In genomic region chr10:125185387-125185786, GRCm38 (mm10) we compare ENCODE assay signal across 22 mouse cellular contexts.
DNase-seq lines count a peak whose midpoint lies in the region; TF ChIP-seq lines count a peak whose summit lies in the region.
"Had no signal": no experiment of that assay in that cellular context is flagged by ENCODE, and none has a peak within 500 bp of the region (broad histone marks: within the 10 kb centered on the region; RNA-seq: fewer than 3 reads in every experiment).

No protein-coding gene starts in this region.

- in situ Hi-C loops in ES-E14 (cut with MboI; ENCODE audit: low sequenced_read_pairs in 2 of 2, unreplicated experiment in 2 of 2), result no loop called here

- H3K9me3 ChIP-seq in ES-Bruce4 (replicated peaks; ENCODE audit: control insufficient read depth, insufficient read depth, low read length, poor library complexity, severe bottlenecking) (no peaks in the 10 kb centered on the region), ES-E14 (ENCODE audit: control insufficient read depth, insufficient read depth, low read depth, low read length) (no peaks in the 10 kb centered on the region)
- H3K9me3 ChIP-seq: embryonic facial prominence, embryonic 13.5 days; embryonic facial prominence, embryonic 15.5 days; forebrain, embryonic 10.5 days; forebrain, embryonic 12.5 days had no signal

- intact Hi-C loops in heart, adult 2 months (cut with DNase I), result no loop called here

- WGBS in heart, adult 2 months, result 91% methylated on average over 4 of the region's 4 CpGs
- WGBS in thymus, adult 2 months, result 94% methylated on average over 4 of the region's 4 CpGs

- 0 out of 2 replicates have a peak, but pooled peaks have one; percentile 66 for TF ChIP-seq EP300 in ES-Bruce4 (IDR thresholded peaks at IDR 0.05; ENCODE audit: insufficient read depth, low read depth, low read length)
- TF ChIP-seq EP300 in heart, adult 2 months (IDR thresholded peaks at IDR 0.05; ENCODE audit: insufficient read depth, low read depth, low read length), result no peak

- H3K9ac ChIP-seq in ES-Bruce4 (ENCODE audit: low read depth, poor library complexity, severe bottlenecking) (no peak overlapping the region), ES-E14 (ENCODE audit: insufficient read depth, low read depth, low read length, poor library complexity, severe bottlenecking) (no peak overlapping the region; the same call in 1 of the 2 replicates)
- no peak overlapping the region for H3K9ac ChIP-seq in heart, adult 2 months (ENCODE audit: low read depth, low read length)
- H3K9ac ChIP-seq: embryonic facial prominence, embryonic 13.5 days; embryonic facial prominence, embryonic 15.5 days; forebrain, embryonic 12.5 days had no signal

- H3K27ac ChIP-seq in ES-Bruce4 (ENCODE audit: insufficient read depth, low read length) (peak overlapping the region; percentile 69), ES-E14 (ENCODE audit: insufficient read depth, low read depth, low read length, poor library complexity, severe bottlenecking) (peak overlapping the region; percentile 85; the same call in 1 of the 2 replicates)
- no peak overlapping the region for H3K27ac ChIP-seq in heart, adult 2 months
- no peak overlapping the region for H3K27ac ChIP-seq in thymus, adult 2 months (ENCODE audit: control insufficient read depth, insufficient read depth, low read length)
- H3K27ac ChIP-seq: embryonic facial prominence, embryonic 13.5 days; embryonic facial prominence, embryonic 15.5 days; forebrain, embryonic 10.5 days; forebrain, embryonic 12.5 days had no signal

- DNase-seq in ES-E14 (ENCODE audit: low read depth, low spot score), result peak; percentile 46
- DNase-seq in ZHBTc4 (ENCODE audit: low read depth, low spot score), result peak; percentile 65
- no peak for DNase-seq in heart, adult 2 months
- DNase-seq in thymus, adult 2 months, result no peak
- DNase-seq: adrenal gland, adult 2 months; adrenal gland, postnatal 10 days; adrenal gland, postnatal 25 days; B cell, adult 2 months; cerebellum, adult 11 months; cerebellum, adult 18-20 months; cerebellum, adult 8-10 months; cerebellum, adult 9-11 months; cerebellum, postnatal 14 days; cerebellum, postnatal 36 days; embryo, embryonic 11 days had no signal

- H3K36me3 ChIP-seq in ES-Bruce4 (ENCODE audit: control insufficient read depth, insufficient read depth, low read length, poor library complexity, severe bottlenecking) (no peaks in the 10 kb centered on the region), ES-E14 (ENCODE audit: control insufficient read depth, insufficient read depth, low read length, poor library complexity, severe bottlenecking) (no peaks in the 10 kb centered on the region)
- H3K36me3 ChIP-seq in heart, adult 2 months (ENCODE audit: control insufficient read depth, insufficient read depth, low read length), result no peaks in the 10 kb centered on the region
- no peaks in the 10 kb centered on the region for H3K36me3 ChIP-seq in thymus, adult 2 months (ENCODE audit: control insufficient read depth, insufficient read depth, low read length)
- H3K36me3 ChIP-seq: embryonic facial prominence, embryonic 13.5 days; embryonic facial prominence, embryonic 15.5 days; forebrain, embryonic 10.5 days; forebrain, embryonic 12.5 days had no signal

- H3K27me3 ChIP-seq in ES-Bruce4 (ENCODE audit: control insufficient read depth, insufficient read depth, low read length, poor library complexity, severe bottlenecking), result no peaks in the 10 kb centered on the region
- no peaks in the 10 kb centered on the region for H3K27me3 ChIP-seq in heart, adult 2 months (ENCODE audit: control insufficient read depth, insufficient read depth, low read length)
- H3K27me3 ChIP-seq in thymus, adult 2 months (ENCODE audit: control insufficient read depth, insufficient read depth, low read length), result no peaks in the 10 kb centered on the region
- H3K27me3 ChIP-seq: CH12.LX; embryonic facial prominence, embryonic 13.5 days; embryonic facial prominence, embryonic 15.5 days; forebrain, embryonic 12.5 days had no signal

- no peaks in the 10 kb centered on the region for H3K79me2 ChIP-seq in heart, adult 2 months (replicated peaks; ENCODE audit: control insufficient read depth, insufficient read depth, low read length)

- no peak for TF ChIP-seq POLR2A in ES-Bruce4 (IDR thresholded peaks at IDR 0.05; ENCODE audit: insufficient read depth, low read length)
- no peak for TF ChIP-seq POLR2A in heart, adult 2 months (IDR thresholded peaks at IDR 0.05; ENCODE audit: insufficient read depth, low read depth, low read length)
- no peak for TF ChIP-seq POLR2A in thymus, adult 2 months (IDR thresholded peaks at IDR 0.05; ENCODE audit: control insufficient read depth, extremely low read depth, insufficient read depth, low read length, poor library complexity)

- H3K4me1 ChIP-seq in ES-Bruce4 (ENCODE audit: control insufficient read depth, insufficient read depth, low read length), result no peaks in the 10 kb centered on the region
- peaks cover 4 to 6% of the 10 kb centered on the region in 2 experiments; a peak in 3 of 4 replicates for H3K4me1 ChIP-seq in ES-E14 (ENCODE audit: control insufficient read depth in 2 of 2, insufficient read depth in 2 of 2, low read length in 2 of 2, poor library complexity in 1 of 2)
- no peaks in the 10 kb centered on the region for H3K4me1 ChIP-seq in heart, adult 2 months (ENCODE audit: control insufficient read depth, insufficient read depth, low read length)
- H3K4me1 ChIP-seq in thymus, adult 2 months (replicated peaks; ENCODE audit: control insufficient read depth, insufficient read depth, low read length), result no peaks in the 10 kb centered on the region
- H3K4me1 ChIP-seq: embryonic facial prominence, embryonic 13.5 days; embryonic facial prominence, embryonic 15.5 days; forebrain, embryonic 12.5 days had no signal

- H3K4me3 ChIP-seq in ES-Bruce4 (ENCODE audit: low read depth, low read length) (no peak overlapping the region), ES-E14 (ENCODE audit: insufficient read depth in 1 of 2, low read depth in 1 of 2, low read length in 2 of 2, poor library complexity in 1 of 2, severe bottlenecking in 1 of 2) (no peak overlapping the region)
- H3K4me3 ChIP-seq in heart, adult 2 months, result no peak overlapping the region
- no peak overlapping the region for H3K4me3 ChIP-seq in thymus, adult 2 months (ENCODE audit: control insufficient read depth, insufficient read depth, low read length)
- H3K4me3 ChIP-seq: embryonic facial prominence, embryonic 13.5 days; embryonic facial prominence, embryonic 15.5 days; erythroblast, embryonic 14.5 days; forebrain, embryonic 10.5 days; forebrain, embryonic 12.5 days had no signal

- no peak for TF ChIP-seq CTCF in ES-Bruce4 (IDR thresholded peaks at IDR 0.05; ENCODE audit: low read depth, low read length)
- no peak for TF ChIP-seq CTCF in heart, adult 2 months (IDR thresholded peaks at IDR 0.05)
- no peak for TF ChIP-seq CTCF in thymus, adult 2 months (IDR thresholded peaks at IDR 0.05; ENCODE audit: borderline replicate concordance, control insufficient read depth, extremely low read depth, insufficient read depth, low read length, poor library complexity)

TF ChIP-seq in ES-E14, 5 proteins besides CTCF, POLR2A, EP300 and RAD21:
- TF ChIP-seq ZC3H11A (IDR thresholded peaks at IDR 0.05; ENCODE audit: borderline replicate concordance, low read depth, low read length) (no peak), CHD2 (IDR thresholded peaks at IDR 0.05; ENCODE audit: low read depth, low read length) (no peak), ZNF384 (IDR thresholded peaks at IDR 0.05; ENCODE audit: low read depth, low read length) (no peak), HCFC1 (IDR thresholded peaks at IDR 0.05; ENCODE audit: borderline replicate concordance, insufficient read depth, low read length) (no peak)

Comparison
In these comparisons a context has a peak if more than half of its experiments do, and no peak if none do; other contexts are left out.
1. H3K27ac ChIP-seq: peak in ES-Bruce4 (single experiment) and ES-E14 (single experiment); none in heart, adult 2 months (single experiment) and thymus, adult 2 months (single experiment).
2. DNase-seq: peak in ES-E14 (single experiment) and ZHBTc4 (single experiment); none in heart, adult 2 months (0 of 2) and thymus, adult 2 months (single experiment).